Mouse (Mus musculus): Measurements from ENCODE around the gene Hoxa2. TPM values are rescaled to one million over a fixed set of nuclear protein-coding genes. Genes with fewer than 3 reads are reported as not detected.

The Hoxa2 gene
- total and polyA plus RNA-seq, 3 experiments = not detected

GRCm38 (mm10) chr6:52204050-52204752 lies 39.6 kb upstream of the Hoxa2 start, which contains the start of gene Hoxa5:
Gene Hoxa5, minus strand, starts transcription at chr6:52204587.
- Histone ChIP-seq H3K9me3 (replicated peaks; ENCODE audit: insufficient read depth, low read length) (no peaks in the 10 kb centered on the region), H3K79me2 (ENCODE audit: control insufficient read depth, insufficient read depth, low read length, poor library complexity) (no peaks in the 10 kb centered on the region; the same call in 1 of the 2 replicates), H3K4me1 (ENCODE audit: control insufficient read depth in 1 of 2, insufficient read depth in 2 of 2, low read length in 2 of 2) (no peaks in the 10 kb centered on the region), H3K4me3 (ENCODE audit: control insufficient read depth in 1 of 2, insufficient read depth in 1 of 2, low read depth in 2 of 2, low read length in 2 of 2) (no peak within 1 kb of the TSS), H3K9ac (ENCODE audit: control insufficient read depth, low read depth, low read length, poor library complexity, severe bottlenecking) (no peak within 1 kb of the TSS), H3K27ac (ENCODE audit: control insufficient read depth, low read depth, low read length) (no peak within 1 kb of the TSS), H3K27me3 (ENCODE audit: control insufficient read depth in 1 of 2, insufficient read depth in 2 of 2, low read length in 2 of 2) (no peaks in the 10 kb centered on the region), H3K36me3 (ENCODE audit: control insufficient read depth in 1 of 2, insufficient read depth in 2 of 2, low read length in 2 of 2) (no peaks in the 10 kb centered on the region)
- DNase-seq (ENCODE audit: low read depth, low spot score) = no peak
- TF ChIP-seq ZMIZ1 (IDR thresholded peaks at IDR 0.05; ENCODE audit: low read depth, low read length) = no peak
- no peak for TF ChIP-seq POLR2A (IDR thresholded peaks at IDR 0.05; ENCODE audit: control insufficient read depth in 1 of 2, insufficient read depth in 1 of 2, low read depth in 1 of 2, low read length in 2 of 2, poor library complexity in 1 of 2)
- TF ChIP-seq SIN3A (IDR thresholded peaks at IDR 0.05; ENCODE audit: low read length) = no peak
- no peak for TF ChIP-seq ZKSCAN1 (IDR thresholded peaks at IDR 0.05; ENCODE audit: low read depth, low read length)
- no peak for TF ChIP-seq KAT2A (conservative IDR thresholded peaks at IDR 0.05; ENCODE audit: low read depth, low read length)
- no peak for TF ChIP-seq ETS1 (IDR thresholded peaks at IDR 0.05; ENCODE audit: low read depth, low read length)
- TF ChIP-seq TCF12 (IDR thresholded peaks at IDR 0.05; ENCODE audit: low read depth, low read length) = no peak
- no peak for TF ChIP-seq JUND (IDR thresholded peaks at IDR 0.05; ENCODE audit: low read depth, low read length)
- no peak for TF ChIP-seq RCOR1 (IDR thresholded peaks at IDR 0.05; ENCODE audit: low read depth, low read length)
- TF ChIP-seq CHD2 (IDR thresholded peaks at IDR 0.05; ENCODE audit: low read length) = no peak
- TF ChIP-seq E2F4 (IDR thresholded peaks at IDR 0.05; ENCODE audit: borderline replicate concordance, low read depth, low read length) = no peak
- no peak for TF ChIP-seq MAX (IDR thresholded peaks at IDR 0.05; ENCODE audit: low read length)
- TF ChIP-seq EP300 (IDR thresholded peaks at IDR 0.05; ENCODE audit: low read depth in 1 of 2, low read length in 2 of 2) = no peak
- TF ChIP-seq ELF1 (IDR thresholded peaks at IDR 0.05; ENCODE audit: low read depth, low read length) = no peak
- no peak for TF ChIP-seq USF1 (IDR thresholded peaks at IDR 0.05; ENCODE audit: low read depth, low read length)
- no peak for TF ChIP-seq ZNF384 (IDR thresholded peaks at IDR 0.05; ENCODE audit: low read depth, low read length)
- no peak for TF ChIP-seq GABPA (IDR thresholded peaks at IDR 0.05; ENCODE audit: low read depth, low read length)
- no peak for TF ChIP-seq MAZ (IDR thresholded peaks at IDR 0.05; ENCODE audit: low read depth, low read length)
- TF ChIP-seq POLR2AphosphoS2 (IDR thresholded peaks at IDR 0.05; ENCODE audit: low read length) = no peak
- no peak for TF ChIP-seq ZC3H11A (IDR thresholded peaks at IDR 0.05; ENCODE audit: low read depth, low read length)

- no peaks in the 10 kb centered on the region for H3K27me3 ChIP-seq (ENCODE audit: control insufficient read depth in 1 of 2, insufficient read depth in 2 of 2, low read length in 2 of 2)
- H3K27ac ChIP-seq (ENCODE audit: control insufficient read depth, low read depth, low read length) = no peak overlapping the region
- H3K9ac ChIP-seq (ENCODE audit: control insufficient read depth, low read depth, low read length, poor library complexity, severe bottlenecking) = no peak overlapping the region
- no peaks in the 10 kb centered on the region for H3K36me3 ChIP-seq (ENCODE audit: control insufficient read depth in 1 of 2, insufficient read depth in 2 of 2, low read length in 2 of 2)
- no peak for DNase-seq (ENCODE audit: low read depth, low spot score)
- no peak for TF ChIP-seq POLR2A (IDR thresholded peaks at IDR 0.05; ENCODE audit: control insufficient read depth in 1 of 2, insufficient read depth in 1 of 2, low read depth in 1 of 2, low read length in 2 of 2, poor library complexity in 1 of 2)
- no peak for TF ChIP-seq TBP (IDR thresholded peaks at IDR 0.05; ENCODE audit: low read depth, low read length)
- no peak for TF ChIP-seq POLR2AphosphoS5 (IDR thresholded peaks at IDR 0.05; ENCODE audit: borderline replicate concordance, low read depth, low read length)
- no peak for TF ChIP-seq USF1 (IDR thresholded peaks at IDR 0.05; ENCODE audit: low read depth, low read length)
- TF ChIP-seq NELFE (IDR thresholded peaks at IDR 0.05; ENCODE audit: low read depth, low read length) = no peak
- TF ChIP-seq EP300 (IDR thresholded peaks at IDR 0.05; ENCODE audit: low read depth in 1 of 2, low read length in 2 of 2) = no peak
- no peak for TF ChIP-seq GABPA (IDR thresholded peaks at IDR 0.05; ENCODE audit: low read depth, low read length)
- H3K4me1 ChIP-seq (ENCODE audit: control insufficient read depth in 1 of 2, insufficient read depth in 2 of 2, low read length in 2 of 2) = no peaks in the 10 kb centered on the region
- no peaks in the 10 kb centered on the region for H3K9me3 ChIP-seq (replicated peaks; ENCODE audit: insufficient read depth, low read length)
- no peak overlapping the region for H3K4me3 ChIP-seq (ENCODE audit: control insufficient read depth in 1 of 2, insufficient read depth in 1 of 2, low read depth in 2 of 2, low read length in 2 of 2)
- H3K79me2 ChIP-seq (ENCODE audit: control insufficient read depth, insufficient read depth, low read length, poor library complexity) = no peaks in the 10 kb centered on the region; the same call in 1 of the 2 replicates
Observed at GRCm38 (mm10) chr6:52203371-52204049, 38.9 kb upstream of the Hoxa2 start.

All from MEL (cell line).